Mouse (Mus musculus) layer of hippocampus, adult 9-11 months (tissue): ENCODE results near the gene Olfr412.

ENCODE experiments used
- DNase-seq: peaks from one replicate; pipeline ENCODE4 v3.0.0; 2022

Gene Olfr412

GRCm38 (mm10) chr11:74361769-74362168, at the start of gene Olfr412:
Olfr412 (plus strand) TSS chr11:74362069.
- DNase-seq: no peak

- no peak for DNase-seq
These were observed 35.8 kb upstream of the Olfr412 start for GRCm38 (mm10) chr11:74326044-74326443.

GRCm38 (mm10) chr11:74328781-74329180, 33.1 kb upstream of the Olfr412 start:
- no peak for DNase-seq

- DNase-seq: no peak
These were observed 23.9 kb upstream of the Olfr412 start, which contains the start of gene Olfr410 for GRCm38 (mm10) chr11:74337931-74338330. Olfr410 (minus strand) TSS chr11:74338031.

- DNase-seq: no peak
These were observed 9.3 kb upstream of the Olfr412 start, which contains the start of gene Olfr411 for GRCm38 (mm10) chr11:74352550-74352949. Olfr411 (minus strand) TSS chr11:74352650.

- DNase-seq: peak; percentile 42
These were observed 9.7 kb downstream of the Olfr412 start for GRCm38 (mm10) chr11:74371393-74372100.

- DNase-seq: peak; percentile 57
These were observed 15.0 kb downstream of the Olfr412 start for GRCm38 (mm10) chr11:74376847-74377246.

GRCm38 (mm10) chr11:74379166-74379873, 17.5 kb downstream of the Olfr412 start:
- no peak for DNase-seq

GRCm38 (mm10) chr11:74385674-74386073, 23.8 kb downstream of the Olfr412 start:
- no peak for DNase-seq

GRCm38 (mm10) chr11:74387203-74387602, 25.3 kb downstream of the Olfr412 start:
- no peak for DNase-seq

GRCm38 (mm10) chr11:74391899-74392298, 30.0 kb downstream of the Olfr412 start:
- no peak for DNase-seq

- DNase-seq: no peak
These were observed 31.0 kb downstream of the Olfr412 start for GRCm38 (mm10) chr11:74392903-74393302.

- no peak for DNase-seq
These were observed 31.6 kb downstream of the Olfr412 start for GRCm38 (mm10) chr11:74393489-74393888.

GRCm38 (mm10) chr11:74395583-74395982, 33.7 kb downstream of the Olfr412 start:
- no peak for DNase-seq

GRCm38 (mm10) chr11:74402126-74402525, 40.3 kb downstream of the Olfr412 start:
- no peak for DNase-seq

GRCm38 (mm10) chr11:74404216-74404615, 42.3 kb downstream of the Olfr412 start:
- no peak for DNase-seq

GRCm38 (mm10) chr11:74405201-74405600, 43.3 kb downstream of the Olfr412 start:
- DNase-seq: no peak

- peak; percentile 91 for DNase-seq
These were observed 46.9 kb downstream of the Olfr412 start for GRCm38 (mm10) chr11:74408587-74409446.

GRCm38 (mm10) chr11:74409447-74409754, 47.5 kb downstream of the Olfr412 start:
- DNase-seq: no peak

- DNase-seq: peak; percentile 39
These were observed 47.9 kb downstream of the Olfr412 start for GRCm38 (mm10) chr11:74409757-74410174.

- no peak for DNase-seq
These were observed 50.1 kb downstream of the Olfr412 start for GRCm38 (mm10) chr11:74411943-74412342.

- no peak for DNase-seq
These were observed 50.6 kb downstream of the Olfr412 start for GRCm38 (mm10) chr11:74412462-74412861.

GRCm38 (mm10) chr11:74413449-74413972, 51.6 kb downstream of the Olfr412 start:
- DNase-seq: no peak
